Mouse (Mus musculus) liver, embryonic 11.5 days (tissue): Measurements from ENCODE around the gene Tchhl1. TPM values are rescaled to one million over a fixed set of nuclear protein-coding genes. Genes with fewer than 3 reads are reported as not detected.
"Not testable (repeated sequence)": the region's sequence is repeated elsewhere in the genome, so short reads cannot be mapped to it uniquely, and the experiment has no call there.

Source experiments
- ATAC-seq: fragments of 200-750 bp; cut with Nextera tagmentation; replicated peaks from 2 replicates; pipeline ENCODE4 v1.8.0; 2017; ENCODE audit warnings: moderate number of reproducible peaks, mild to moderate bottlenecking, moderate TSS enrichment, moderate library complexity; ENCODE audit not compliant: low FRiP score
- DNase-seq: peaks from one replicate; pipeline ENCODE4 v3.0.0-alpha.2; 2017; ENCODE audit warnings: low spot score
- H3K27ac ChIP-seq: fragments of 300-500 bp; sonication (generic); 2 replicates; pipeline ENCODE4 v1.5.1; 2014; ENCODE audit warnings: mild to moderate bottlenecking, low read depth, low read length, control low read depth
- H3K27me3 ChIP-seq: fragments of 300-500 bp; sonication (generic); replicated peaks from 2 replicates; pipeline ENCODE4 v1.6.1; 2014; ENCODE audit warnings: low read length, mixed read lengths; ENCODE audit not compliant: control insufficient read depth, insufficient read depth
- H3K36me3 ChIP-seq: fragments of 300-500 bp; sonication (generic); 2 replicates; pipeline ENCODE4 v1.6.1; 2014; ENCODE audit warnings: mild to moderate bottlenecking, low read length, moderate library complexity, mixed read lengths; ENCODE audit not compliant: control insufficient read depth, insufficient read depth
- H3K4me1 ChIP-seq: fragments of 300-500 bp; sonication (generic); replicated peaks from 2 replicates; pipeline ENCODE4 v1.6.1; 2014; ENCODE audit warnings: low read length, mixed read lengths; ENCODE audit not compliant: control insufficient read depth, insufficient read depth
- H3K4me2 ChIP-seq: fragments of 300-500 bp; sonication (generic); 2 replicates; pipeline ENCODE4 v1.6.1; 2014; ENCODE audit warnings: mild to moderate bottlenecking, control low read depth, moderate library complexity
- H3K4me3 ChIP-seq: fragments of 300-500 bp; sonication (generic); 2 replicates; pipeline ENCODE4 v1.5.1; 2014; ENCODE audit warnings: low read depth, low read length, control low read depth
- H3K9ac ChIP-seq: fragments of 300-500 bp; sonication (generic); 2 replicates; pipeline ENCODE4 v1.6.1; 2014; ENCODE audit warnings: low read depth, low read length, control low read depth
- H3K9me3 ChIP-seq: fragments of 300-500 bp; sonication (generic); 2 replicates; pipeline ENCODE4 v1.6.1; 2016; ENCODE audit warnings: low read length, inconsistent platforms, mixed read lengths; ENCODE audit not compliant: control insufficient read depth
- WGBS: fragments of 180-500 bp; shearing (Covaris S2); extraction: QIAGEN DNeasy Blood & Tissue Kit; methylation state at CpG from one replicate; pipeline ENCODE4 v1.1.7; 2014; 5-methylcytosine and 5-hydroxymethylcytosine counted together
- polyA plus RNA-seq: library from polyadenylated mRNA; unstranded; fragments of >200 nt; fragmentation: Nextera tagmentation; extraction: Ambion mirVana; gene quantifications from 2 replicates; pipeline ENCODE4 v1.2.1, GENCODE M21; 2014

Tchhl1 gene
- polyA plus RNA-seq, 1 experiment from 2014 or later = not detected

- 2% methylated on average over 4 of the region's 4 CpGs for WGBS
- ATAC-seq = peak; percentile 74
These were observed 25.4 kb downstream of the Tchhl1 start for GRCm38 (mm10) chr3:93493992-93494391.

GRCm38 (mm10) chr3:93494774-93495173 lies 26.2 kb downstream of the Tchhl1 start:
- not testable (repeated sequence) for H3K27ac ChIP-seq, H3K36me3 ChIP-seq, H3K4me3 ChIP-seq, ATAC-seq, H3K27me3 ChIP-seq, DNase-seq, H3K4me2 ChIP-seq, H3K4me1 ChIP-seq, H3K9me3 ChIP-seq, H3K9ac ChIP-seq
- WGBS = 30% methylated on average over 5 of the region's 5 CpGs

More at GRCm38 (mm10) chr3:93493992-93494391, 25.4 kb downstream of the Tchhl1 start:
- Histone ChIP-seq H3K4me1 (no peaks in the 10 kb centered on the region), H3K9ac (no peak overlapping the region), H3K4me2 (no peak overlapping the region), H3K36me3 (no peaks in the 10 kb centered on the region), H3K9me3 (no peaks in the 10 kb centered on the region), H3K27me3 (no peaks in the 10 kb centered on the region), H3K27ac (no peak overlapping the region), H3K4me3 (no peak overlapping the region)
- DNase-seq = no peak

GRCm38 (mm10) chr3:93497131-93497530 lies 28.6 kb downstream of the Tchhl1 start:
- DNase-seq (no peak), ATAC-seq (no peak)
- H3K9ac ChIP-seq = no peak overlapping the region
- no peaks in the 10 kb centered on the region for H3K27me3 ChIP-seq
- no peak overlapping the region for H3K4me3 ChIP-seq
- 73% methylated on average over 3 of the region's 3 CpGs for WGBS
- H3K4me2 ChIP-seq = no peak overlapping the region
- no peak overlapping the region for H3K27ac ChIP-seq
- H3K4me1 ChIP-seq = no peaks in the 10 kb centered on the region
- no peaks in the 10 kb centered on the region for H3K9me3 ChIP-seq
- H3K36me3 ChIP-seq = no peaks in the 10 kb centered on the region

- Histone ChIP-seq H3K4me1 (no peaks in the 10 kb centered on the region), H3K9ac (no peak overlapping the region)
- ATAC-seq = no peak
These were observed 30.6 kb downstream of the Tchhl1 start for GRCm38 (mm10) chr3:93499129-93499528.

GRCm38 (mm10) chr3:93504536-93505189 lies 36.1 kb downstream of the Tchhl1 start:
- 87% methylated on average over 7 of the region's 7 CpGs for WGBS
- H3K4me1 ChIP-seq = no peaks in the 10 kb centered on the region
- H3K36me3 ChIP-seq = no peaks in the 10 kb centered on the region
- H3K9me3 ChIP-seq = no peaks in the 10 kb centered on the region
- H3K27me3 ChIP-seq = no peaks in the 10 kb centered on the region
- H3K4me2 ChIP-seq = no peak overlapping the region
- ATAC-seq (no peak), DNase-seq (no peak)
- H3K4me3 ChIP-seq = no peak overlapping the region
- no peak overlapping the region for H3K27ac ChIP-seq
- H3K9ac ChIP-seq = no peak overlapping the region

More at GRCm38 (mm10) chr3:93499129-93499528, 30.6 kb downstream of the Tchhl1 start:
- Histone ChIP-seq H3K27me3 (no peaks in the 10 kb centered on the region), H3K4me3 (no peak overlapping the region), H3K9me3 (no peaks in the 10 kb centered on the region), H3K27ac (no peak overlapping the region), H3K4me2 (no peak overlapping the region), H3K36me3 (no peaks in the 10 kb centered on the region)
- no peak for DNase-seq

- Histone ChIP-seq H3K27ac (no peak overlapping the region), H3K4me3 (no peak overlapping the region)
- WGBS = 32% methylated on average over 30 of the region's 30 CpGs
These were observed 37.7 kb downstream of the Tchhl1 start for GRCm38 (mm10) chr3:93505960-93506863.

GRCm38 (mm10) chr3:93506881-93507325 lies 38.3 kb downstream of the Tchhl1 start:
- DNase-seq = no peak
- ATAC-seq = no peak
- 65% methylated on average over 5 of the region's 5 CpGs for WGBS

More at GRCm38 (mm10) chr3:93505960-93506863, 37.7 kb downstream of the Tchhl1 start:
- no peaks in the 10 kb centered on the region for H3K36me3 ChIP-seq
- H3K27me3 ChIP-seq = no peaks in the 10 kb centered on the region
- ATAC-seq (no peak; the same call in 1 of the 2 replicates), DNase-seq (no peak)
- no peak overlapping the region for H3K9ac ChIP-seq
- no peaks in the 10 kb centered on the region for H3K4me1 ChIP-seq
- H3K4me2 ChIP-seq = peak overlapping the region; percentile 39
- H3K9me3 ChIP-seq = no peaks in the 10 kb centered on the region

GRCm38 (mm10) chr3:93509301-93509700 lies 40.7 kb downstream of the Tchhl1 start:
- no peaks in the 10 kb centered on the region for H3K36me3 ChIP-seq
- no peaks in the 10 kb centered on the region for H3K27me3 ChIP-seq
- WGBS = 27% methylated on average over 1 of the region's 1 CpGs
- ATAC-seq (no peak), DNase-seq (no peak)
- no peak overlapping the region for H3K4me2 ChIP-seq
- no peaks in the 10 kb centered on the region for H3K4me1 ChIP-seq
- no peak overlapping the region for H3K27ac ChIP-seq
- H3K4me3 ChIP-seq = no peak overlapping the region
- no peak overlapping the region for H3K9ac ChIP-seq
- no peaks in the 10 kb centered on the region for H3K9me3 ChIP-seq

More at GRCm38 (mm10) chr3:93506881-93507325, 38.3 kb downstream of the Tchhl1 start:
- Histone ChIP-seq H3K9ac (no peak overlapping the region), H3K4me3 (no peak overlapping the region), H3K36me3 (no peaks in the 10 kb centered on the region), H3K4me1 (no peaks in the 10 kb centered on the region), H3K27ac (no peak overlapping the region), H3K4me2 (no peak overlapping the region), H3K27me3 (no peaks in the 10 kb centered on the region), H3K9me3 (no peaks in the 10 kb centered on the region)
